Mouse (Mus musculus) embryo, embryonic 11.5 days (tissue): ENCODE data around the gene Slc35e3.

Source experiments
- DNase-seq: peaks from one replicate; pipeline ENCODE4 v3.0.0-alpha.2; 2012; ENCODE audit warnings: low read depth, low spot score

The Slc35e3 gene

GRCm38 (mm10) chr10:117698313-117699138 is 47.6 kb downstream of the Slc35e3 start:
- DNase-seq, result no peak

- no peak for DNase-seq
Measured at GRCm38 (mm10) chr10:117697561-117698115, 48.5 kb downstream of the Slc35e3 start.

- DNase-seq, result no peak
Measured at GRCm38 (mm10) chr10:117696827-117697560, 49.2 kb downstream of the Slc35e3 start.

- DNase-seq, result no peak
Measured at GRCm38 (mm10) chr10:117696021-117696826, 49.9 kb downstream of the Slc35e3 start.

- no peak for DNase-seq
Measured at GRCm38 (mm10) chr10:117695605-117696004, 50.6 kb downstream of the Slc35e3 start.

GRCm38 (mm10) chr10:117695027-117695426 is 51.1 kb downstream of the Slc35e3 start:
- DNase-seq, result no peak

GRCm38 (mm10) chr10:117694255-117694953 is 51.8 kb downstream of the Slc35e3 start:
- no peak for DNase-seq

GRCm38 (mm10) chr10:117692953-117693352 is 53.2 kb downstream of the Slc35e3 start:
- no peak for DNase-seq

GRCm38 (mm10) chr10:117692173-117692572 is 54.0 kb downstream of the Slc35e3 start:
- no peak for DNase-seq

GRCm38 (mm10) chr10:117691389-117691968 is 54.7 kb downstream of the Slc35e3 start:
- DNase-seq, result no peak

GRCm38 (mm10) chr10:117690770-117691296 is 55.3 kb downstream of the Slc35e3 start:
- DNase-seq, result no peak

- DNase-seq, result no peak
Measured at GRCm38 (mm10) chr10:117690101-117690352, 56.1 kb downstream of the Slc35e3 start.

GRCm38 (mm10) chr10:117689297-117690100 is 56.7 kb downstream of the Slc35e3 start:
- no peak for DNase-seq

GRCm38 (mm10) chr10:117688204-117689151 is 57.7 kb downstream of the Slc35e3 start:
- DNase-seq, result no peak

GRCm38 (mm10) chr10:117687577-117687976 is 58.6 kb downstream of the Slc35e3 start:
- no peak for DNase-seq

GRCm38 (mm10) chr10:117687018-117687417 is 59.1 kb downstream of the Slc35e3 start:
- no peak for DNase-seq

GRCm38 (mm10) chr10:117685849-117686591 is 60.1 kb downstream of the Slc35e3 start:
- DNase-seq, result no peak
